Mouse (Mus musculus) liver, embryonic 14.5 days (tissue): ENCODE measurements at regions not wholly inside any gene's neighbourhood (a gene's known extent, or its start where the extent isn't known, plus 50 kb on each side); places are given as distances from the start of the nearest gene placed in this dataset.

Source experiments
- CTCF ChIP-seq: IDR thresholded peaks from 2 replicates; pipeline ENCODE4 v1.5.1; 2016; ENCODE audit warnings: antibody characterized with exemption, low read depth, control low read depth
- EP300 ChIP-seq: IDR thresholded peaks from 2 replicates; pipeline ENCODE4 v1.6.1; 2016; ENCODE audit warnings: antibody characterized with exemption, low read depth

GRCm38 (mm10) chr8:54393466-54394197 is 135.7 kb upstream of the Asb5 start:
- no peak for TF ChIP-seq CTCF
- no peak for TF ChIP-seq EP300
